Mouse (Mus musculus) brain, embryonic 14.5 days (tissue): Measurements from ENCODE around the gene Pigv. TPM values are rescaled to one million over a fixed set of nuclear protein-coding genes. Genes with fewer than 3 reads are reported as not detected.

Source experiments
- DNase-seq: peaks from one replicate; pipeline ENCODE4 v3.0.0-alpha.2; 2011; ENCODE audit warnings: low read depth
- CTCF ChIP-seq: fragments of 200-500 bp; IDR thresholded peaks from 2 replicates; pipeline ENCODE4 v1.5.1; 2012; ENCODE audit warnings: inconsistent platforms, mild to moderate bottlenecking, moderate library complexity, borderline replicate concordance; ENCODE audit not compliant: insufficient read depth, insufficient read length; ENCODE audit errors: extremely low read depth
- POLR2A ChIP-seq: fragments of 200-500 bp; IDR thresholded peaks from 2 replicates; pipeline ENCODE4 v1.6.1; 2012; ENCODE audit warnings: mild to moderate bottlenecking, inconsistent platforms, borderline replicate concordance; ENCODE audit not compliant: poor library complexity, insufficient read depth, insufficient read length, severe bottlenecking; ENCODE audit errors: extremely low read depth
- polyA plus RNA-seq: library from polyadenylated mRNA; depleted of rRNA; stranded (reverse); fragments of >200 nt; gene quantifications from 2 replicates; pipeline ENCODE4 v1.2.3, GENCODE M21; 2012

Gene Pigv
- polyA plus RNA-seq, 1 experiment, result 11.7 TPM

- peak; percentile 70 for DNase-seq
- TF ChIP-seq POLR2A (no peak), CTCF (no peak)
These were observed 16.1 kb upstream of the Pigv start for GRCm38 (mm10) chr4:133688417-133689067.

DNA sequence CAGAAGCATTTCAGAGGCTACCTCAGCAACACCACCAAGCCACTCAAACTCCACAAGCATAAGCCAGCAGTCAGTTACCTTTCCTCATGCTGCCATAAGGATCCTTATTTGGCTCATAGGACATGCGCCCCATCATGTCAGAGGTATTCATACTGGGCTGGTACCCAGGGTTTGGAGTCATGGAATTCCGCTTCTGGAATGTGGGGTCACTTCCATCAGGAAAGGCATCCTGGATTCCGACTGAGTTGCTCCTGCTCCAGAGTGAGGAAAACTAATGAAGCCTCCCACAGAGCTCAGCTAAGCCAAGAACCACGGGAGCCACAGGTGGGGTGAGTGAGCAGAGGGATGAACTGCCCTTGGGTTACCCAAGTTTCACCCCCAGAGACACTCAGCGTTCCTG, 14.7 kb upstream of the Pigv start:
- no peak for DNase-seq
- TF ChIP-seq POLR2A, result no peak
- no peak for TF ChIP-seq CTCF

DNA sequence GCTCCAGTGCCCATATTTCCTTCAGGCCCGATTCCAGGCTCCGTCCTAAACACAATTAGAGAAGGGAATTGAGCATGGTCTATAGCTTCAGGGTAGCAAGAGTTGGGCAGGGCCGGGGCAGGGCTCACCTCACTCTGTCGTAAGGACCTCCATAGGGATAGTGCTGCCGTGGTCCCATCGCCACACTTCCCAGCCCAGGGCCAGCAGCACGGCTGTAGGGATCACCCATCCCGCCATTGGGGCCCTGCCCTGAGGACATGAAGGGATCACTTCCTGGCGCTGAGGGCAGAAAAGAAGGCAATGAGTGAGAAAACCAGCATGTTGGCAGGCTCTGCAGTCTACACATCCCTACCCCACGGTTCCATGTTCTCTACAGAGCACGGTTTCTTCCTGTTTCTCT, 14.1 kb upstream of the Pigv start:
- no peak for DNase-seq
- TF ChIP-seq POLR2A, result no peak
- no peak for TF ChIP-seq CTCF

DNA sequence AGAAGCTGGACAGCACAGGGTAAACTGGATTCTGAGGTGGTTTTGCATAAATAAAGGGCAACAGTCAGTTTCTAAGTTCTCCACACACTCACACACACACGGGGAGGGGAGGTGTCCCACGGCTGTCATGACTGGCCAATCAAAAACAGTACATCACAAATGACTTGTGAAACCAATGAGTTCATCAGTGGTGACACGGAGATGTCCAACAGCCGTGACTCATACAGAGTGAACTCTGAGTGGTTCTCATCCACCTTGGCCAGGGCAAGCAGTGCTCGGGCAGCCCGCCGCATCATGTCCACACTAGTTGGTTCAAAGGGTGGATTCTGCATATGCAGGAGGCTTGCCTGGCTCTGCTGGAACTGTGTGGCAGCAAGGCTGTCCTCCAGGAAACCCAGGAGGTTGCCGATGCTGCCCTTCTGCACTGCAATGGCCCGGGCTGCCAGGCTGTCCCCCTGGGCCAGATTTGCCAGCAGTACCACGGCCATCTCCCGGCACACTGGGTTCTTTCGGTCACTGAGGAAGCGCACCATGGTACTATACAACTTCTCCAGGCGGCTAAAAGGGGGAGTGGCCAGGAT, 7.8 kb upstream of the Pigv start:
- TF ChIP-seq POLR2A (no peak), CTCF (no peak)
- DNase-seq, result no peak

DNA sequence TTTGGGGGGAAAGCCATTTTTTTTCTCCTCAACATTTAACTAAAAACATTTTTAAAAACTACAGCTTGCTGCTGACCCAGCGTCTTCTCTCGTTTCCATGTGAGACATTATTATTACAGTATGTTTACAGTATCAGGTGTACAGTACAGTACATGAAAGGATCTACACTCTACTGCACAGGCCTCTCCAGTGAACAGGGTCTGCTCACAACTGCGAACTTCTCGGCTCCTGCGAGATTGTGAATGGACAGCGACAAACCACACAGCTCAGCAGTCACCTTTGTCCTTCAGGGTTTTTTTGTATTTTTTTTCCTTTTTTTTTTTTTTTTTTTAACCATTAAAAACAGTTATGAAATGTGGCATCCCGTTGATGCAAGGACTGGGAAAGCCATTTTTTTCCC, 7.2 kb upstream of the Pigv start:
- no peak for DNase-seq
- no peak for TF ChIP-seq POLR2A
- no peak for TF ChIP-seq CTCF

DNA sequence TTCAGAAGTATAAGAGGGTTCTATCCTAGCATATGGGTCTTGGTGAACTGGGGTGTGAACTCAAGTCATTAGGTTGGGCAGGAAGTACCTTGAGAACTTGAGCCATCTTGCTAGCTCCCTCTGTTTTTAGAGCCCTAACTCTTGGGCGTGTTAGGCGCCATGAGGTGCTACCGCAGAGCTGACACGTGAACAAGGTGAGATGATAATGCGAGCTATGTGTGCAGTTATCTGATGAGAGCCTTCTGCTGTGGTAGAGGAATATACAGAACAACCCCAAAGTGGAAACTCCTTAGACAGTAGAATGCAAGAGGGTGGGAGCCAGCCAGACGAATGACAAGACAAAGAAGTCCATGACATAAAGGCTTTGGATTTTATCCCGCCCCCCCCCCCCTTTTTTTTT, 4.8 kb upstream of the Pigv start:
- DNase-seq, result no peak
- TF ChIP-seq POLR2A (no peak), CTCF (no peak)

DNA sequence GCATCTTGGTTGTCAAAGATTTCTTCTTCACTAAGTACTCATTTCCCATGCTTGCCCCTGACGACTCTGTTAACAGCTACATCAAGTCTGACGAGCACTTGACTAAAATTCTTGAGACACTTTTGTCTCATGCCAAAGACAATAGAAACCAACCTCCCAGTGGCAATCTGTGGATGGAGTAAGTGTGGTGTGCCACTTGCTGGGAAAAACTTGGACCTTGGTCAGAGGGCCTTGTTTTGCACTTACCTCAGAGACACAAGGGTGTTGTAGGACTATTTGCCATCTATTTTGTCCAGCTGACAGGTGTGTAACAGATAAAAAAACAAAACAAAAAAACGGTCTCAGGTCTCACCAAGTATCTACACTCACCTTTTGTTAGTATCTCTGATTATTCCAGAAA, 3.7 kb upstream of the Pigv start:
- no peak for TF ChIP-seq POLR2A
- no peak for TF ChIP-seq CTCF
- peak; percentile 31 for DNase-seq

GRCm38 (mm10) chr4:133675594-133676016, 3.2 kb upstream of the Pigv start:
- TF ChIP-seq CTCF, result no peak
- TF ChIP-seq POLR2A, result no peak
- peak; percentile 94 for DNase-seq

DNA sequence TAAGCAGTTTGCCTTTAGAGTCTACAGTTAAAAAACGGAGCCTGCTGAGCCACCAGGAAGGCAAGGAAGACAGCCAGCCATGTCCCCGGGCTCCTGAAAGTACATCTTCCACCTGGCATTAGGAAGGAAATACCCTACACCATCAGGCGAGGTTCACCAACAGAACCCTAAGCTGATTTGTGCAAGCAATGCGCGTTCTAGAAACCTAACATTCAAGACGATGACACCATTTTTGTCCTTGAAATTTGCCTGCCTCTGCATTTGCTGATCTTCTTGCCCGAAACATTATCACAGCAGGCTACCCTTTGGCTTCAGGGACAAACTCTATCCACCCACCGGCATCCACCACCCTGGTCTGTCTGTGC, 1.9 kb upstream of the Pigv start:
- no peak for TF ChIP-seq CTCF
- no peak for TF ChIP-seq POLR2A
- no peak for DNase-seq

- peak; percentile 40 for DNase-seq
- TF ChIP-seq POLR2A (no peak), CTCF (no peak)
These were observed 1.4 kb upstream of the Pigv start for GRCm38 (mm10) chr4:133673666-133674330.

DNA sequence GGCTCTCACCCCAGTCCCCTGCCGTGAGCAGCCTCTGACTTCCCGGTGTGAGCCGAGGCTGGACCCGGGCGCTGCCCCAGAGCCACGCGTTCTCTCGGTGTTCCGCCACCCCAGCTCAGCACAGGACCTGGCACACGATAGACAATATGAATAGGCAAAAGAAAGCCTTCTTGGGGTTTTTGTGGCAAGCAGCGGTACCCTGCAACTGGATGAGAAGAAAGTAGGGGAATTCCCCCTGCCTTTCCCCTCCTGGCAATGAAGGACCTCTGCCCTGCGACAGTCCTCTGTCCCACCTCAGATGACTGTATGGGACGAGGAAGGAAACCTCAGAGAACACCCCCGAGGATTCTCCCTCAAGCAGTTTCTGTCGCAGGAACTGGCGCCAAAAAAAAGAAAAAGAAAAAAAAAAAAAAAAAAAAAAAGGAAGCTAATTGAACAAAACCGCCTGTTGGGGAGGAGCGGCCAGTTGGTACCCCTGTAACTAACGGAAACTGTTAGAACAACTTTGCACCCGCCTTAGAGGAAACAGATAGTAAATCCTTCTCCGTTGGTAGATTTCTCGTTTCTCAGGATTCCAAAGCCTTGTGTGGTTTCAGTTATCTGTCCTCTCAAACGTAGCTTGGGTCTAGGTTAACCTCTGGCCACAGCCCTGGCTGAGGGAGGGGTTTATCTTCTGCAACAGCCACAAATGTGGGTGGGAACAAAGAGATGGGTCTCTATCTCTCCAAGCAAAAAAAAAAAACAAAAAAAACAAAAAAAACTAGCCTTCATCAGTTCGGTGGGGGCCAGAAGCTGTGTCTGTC, 599 bp upstream of the Pigv start:
- DNase-seq, result peak; percentile 44

DNA sequence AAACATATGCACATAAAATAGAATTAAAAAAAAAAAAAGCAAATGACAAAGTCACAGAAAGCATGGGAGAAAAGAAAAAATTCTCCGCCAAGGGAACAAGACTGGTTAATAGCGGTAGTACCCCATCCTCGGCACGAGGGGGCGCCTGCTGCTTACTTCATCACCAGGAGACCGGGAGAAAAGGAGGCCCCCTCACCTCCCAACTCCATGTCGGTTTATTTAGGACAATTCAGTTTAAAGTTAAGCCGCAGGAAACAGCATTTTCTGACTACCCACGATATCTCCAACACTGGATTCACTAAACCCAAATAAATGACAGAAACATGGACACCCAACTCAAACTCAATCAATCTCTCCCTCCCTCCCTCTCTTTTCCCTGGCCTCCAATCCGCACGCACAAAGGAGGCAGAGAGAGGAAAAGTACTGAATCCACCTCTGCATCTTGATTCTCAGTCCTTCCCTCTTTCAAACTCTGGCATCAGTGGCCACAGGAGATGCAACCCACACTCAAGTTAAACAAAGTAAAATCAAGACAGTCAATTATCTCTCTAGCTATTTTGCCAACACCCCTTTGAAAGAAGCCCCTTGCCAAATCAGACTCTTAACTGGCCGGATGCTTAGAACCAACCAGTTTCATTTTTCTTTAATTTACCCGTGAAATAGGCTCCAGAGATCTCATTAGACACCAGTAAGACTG, 1.1 kb downstream of the Pigv start:
- DNase-seq, result peak; percentile 94

More for the DNA sequence above, 599 bp upstream of the Pigv start:
- no peak for TF ChIP-seq POLR2A
- no peak for TF ChIP-seq CTCF

More for the DNA sequence above, 1.1 kb downstream of the Pigv start:
- TF ChIP-seq POLR2A (no peak), CTCF (peak; percentile 96)
